Mouse (Mus musculus) heart, adult 2 months (tissue): ENCODE measurements around the gene Dynlt1c.
"Not testable (repeated sequence)": the region's sequence is repeated elsewhere in the genome, so short reads cannot be mapped to it uniquely, and the experiment has no call there.

Source experiments
- CTCF ChIP-seq: fragments of 200-600 bp; IDR thresholded peaks from 2 replicates; pipeline ENCODE4 v1.8.1; 2022; ENCODE audit warnings: antibody characterized with exemption, mild to moderate bottlenecking, moderate library complexity
- EP300 ChIP-seq: fragments of 200-500 bp; IDR thresholded peaks from 2 replicates; pipeline ENCODE4 v1.6.1; 2011; ENCODE audit warnings: low read depth, low read length, control low read depth; ENCODE audit not compliant: insufficient read depth
- POLR2A ChIP-seq: fragments of 200-500 bp; IDR thresholded peaks from 2 replicates; pipeline ENCODE4 v1.6.1; 2011; ENCODE audit warnings: mild to moderate bottlenecking, low read depth, low read length, control low read depth; ENCODE audit not compliant: insufficient read depth

DNA sequence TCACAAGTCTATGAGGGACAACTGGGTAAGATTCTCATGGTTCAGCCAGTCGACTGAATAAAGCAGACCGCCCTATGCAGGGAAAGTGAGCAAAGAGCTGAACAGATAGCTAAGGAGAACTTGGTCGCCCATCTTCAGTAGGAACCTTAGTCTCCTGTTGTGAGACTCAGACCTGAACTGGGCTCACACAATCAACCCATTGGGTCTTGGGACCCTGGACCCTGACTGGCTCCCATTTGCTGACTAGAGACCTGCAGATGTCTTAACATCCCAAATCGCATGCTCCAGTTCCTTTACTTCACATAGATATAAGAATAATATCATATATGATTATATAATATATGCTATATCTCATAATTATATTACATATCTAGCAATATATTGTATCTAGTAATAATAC lies 36.0 kb downstream of the Dynlt1c start:
- not testable (repeated sequence) for TF ChIP-seq POLR2A, EP300, CTCF
